Mouse (Mus musculus) left cerebral cortex, adult 8-10 months (tissue): ENCODE measurements around the gene Nap1l4. TPM values are rescaled to one million over a fixed set of nuclear protein-coding genes. Genes with fewer than 3 reads are reported as not detected.
"Not testable (repeated sequence)": the region's sequence is repeated elsewhere in the genome, so short reads cannot be mapped to it uniquely, and the experiment has no call there.

Source experiments
- DNase-seq, 2 experiments: peaks; one replicate each; pipeline ENCODE4 v3.0.0; 2022; ENCODE audit warnings: low spot score in 2 of 2
- total RNA-seq, 4 experiments: library from RNA; stranded (reverse); gene quantifications; 2 replicates each; pipeline ENCODE4 v1.2.4; 2022

Nap1l4 gene
- 100 to 1,000 TPM; 106 to 123 (median 113) TPM for total RNA-seq

- peak; percentile 99 to 100 for DNase-seq
Observed at GRCm38 (mm10) chr7:143548976-143549457, at the start of gene Nap1l4. Gene Nap1l4 (minus strand): TSS chr7:143549106.

DNA sequence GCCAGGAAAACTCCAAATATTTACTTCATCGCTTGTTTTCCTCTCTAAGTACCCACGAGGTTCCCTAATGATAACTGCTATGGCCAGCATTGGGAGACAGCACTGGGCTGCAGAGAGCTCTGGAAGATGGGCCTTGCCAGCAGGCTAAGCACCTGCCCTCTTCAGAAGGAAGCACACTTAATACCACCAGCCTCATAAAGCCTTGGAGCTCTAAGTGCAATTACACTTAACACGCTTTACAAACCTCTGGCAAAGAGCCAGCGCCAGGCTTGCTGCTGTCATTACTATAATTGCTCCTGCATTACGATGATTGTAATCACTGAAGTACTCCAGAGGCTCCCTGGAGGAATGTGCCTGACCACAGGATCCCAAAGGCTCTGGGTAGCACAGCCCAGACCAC, 46.0 kb upstream of the Nap1l4 start:
- no peak for DNase-seq

DNA sequence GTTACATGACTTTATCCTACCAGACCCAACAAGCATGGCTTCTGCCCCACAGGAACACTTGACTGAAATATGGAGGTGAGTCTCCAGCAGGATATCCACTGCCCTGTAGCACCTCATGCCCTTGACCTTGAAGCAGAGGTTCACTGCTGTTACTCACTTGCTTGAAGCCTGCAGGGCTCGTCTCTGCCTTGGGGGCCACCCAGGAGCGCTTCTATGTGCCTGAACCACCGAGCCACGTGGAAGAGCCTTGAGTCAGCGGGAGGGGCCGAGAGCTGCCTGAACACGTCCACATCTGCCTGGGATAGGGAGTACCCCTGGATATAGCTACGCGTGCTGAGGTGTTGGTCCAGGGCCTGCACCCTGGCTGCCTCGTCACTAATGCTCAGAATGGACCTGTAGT, 43.3 kb upstream of the Nap1l4 start:
- no peak for DNase-seq

- DNase-seq = no peak
Observed at GRCm38 (mm10) chr7:143588006-143588405, 39.1 kb upstream of the Nap1l4 start.

- DNase-seq = no peak
Observed at GRCm38 (mm10) chr7:143587586-143587985, 38.7 kb upstream of the Nap1l4 start.

GRCm38 (mm10) chr7:143583956-143584355, 35.0 kb upstream of the Nap1l4 start:
- DNase-seq = no peak

GRCm38 (mm10) chr7:143583025-143583424, 34.1 kb upstream of the Nap1l4 start:
- DNase-seq = no peak

- no peak for DNase-seq
Observed at GRCm38 (mm10) chr7:143575751-143576150, 26.8 kb upstream of the Nap1l4 start.

- DNase-seq = no peak
Observed at GRCm38 (mm10) chr7:143565648-143566039, 16.7 kb upstream of the Nap1l4 start.

DNA sequence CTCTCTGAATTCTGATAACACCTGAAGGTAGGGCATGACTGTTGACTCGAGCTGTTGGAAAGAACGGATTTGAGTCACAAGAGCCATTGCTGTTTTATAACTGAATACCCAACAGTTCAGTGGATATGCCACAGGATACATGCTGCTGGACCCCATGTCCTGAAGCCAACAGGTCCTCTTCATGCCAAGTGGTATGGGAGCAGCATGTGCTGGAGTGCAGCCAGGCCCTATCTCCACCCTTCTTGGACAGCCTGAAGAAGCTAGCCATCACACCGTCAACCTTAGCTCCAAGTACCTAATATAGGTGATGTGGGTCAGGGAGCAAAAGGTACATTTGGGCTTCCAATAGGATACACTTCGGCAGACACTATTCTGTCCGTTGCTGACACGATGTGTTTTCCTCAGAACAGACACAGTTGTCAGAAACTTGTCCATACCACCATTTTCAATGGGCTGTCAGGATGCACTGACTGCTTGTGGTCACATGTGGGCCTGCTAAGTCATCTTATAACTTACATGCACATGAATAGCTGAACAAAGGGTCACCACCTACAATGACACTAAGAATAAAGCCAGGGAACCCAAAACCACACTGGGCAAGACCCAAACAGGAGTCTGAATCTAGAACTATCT, 16.2 kb upstream of the Nap1l4 start:
- DNase-seq = no peak

GRCm38 (mm10) chr7:143563787-143564186, 14.9 kb upstream of the Nap1l4 start:
- no peak for DNase-seq

GRCm38 (mm10) chr7:143557616-143558015, 8.7 kb upstream of the Nap1l4 start:
- no peak for DNase-seq

- DNase-seq = peak in 1 of 2 experiments; percentile 18
Observed at GRCm38 (mm10) chr7:143556964-143557610, 8.2 kb upstream of the Nap1l4 start.

- no peak for DNase-seq
Observed at GRCm38 (mm10) chr7:143549588-143550220, 798 bp upstream of the Nap1l4 start.

DNA sequence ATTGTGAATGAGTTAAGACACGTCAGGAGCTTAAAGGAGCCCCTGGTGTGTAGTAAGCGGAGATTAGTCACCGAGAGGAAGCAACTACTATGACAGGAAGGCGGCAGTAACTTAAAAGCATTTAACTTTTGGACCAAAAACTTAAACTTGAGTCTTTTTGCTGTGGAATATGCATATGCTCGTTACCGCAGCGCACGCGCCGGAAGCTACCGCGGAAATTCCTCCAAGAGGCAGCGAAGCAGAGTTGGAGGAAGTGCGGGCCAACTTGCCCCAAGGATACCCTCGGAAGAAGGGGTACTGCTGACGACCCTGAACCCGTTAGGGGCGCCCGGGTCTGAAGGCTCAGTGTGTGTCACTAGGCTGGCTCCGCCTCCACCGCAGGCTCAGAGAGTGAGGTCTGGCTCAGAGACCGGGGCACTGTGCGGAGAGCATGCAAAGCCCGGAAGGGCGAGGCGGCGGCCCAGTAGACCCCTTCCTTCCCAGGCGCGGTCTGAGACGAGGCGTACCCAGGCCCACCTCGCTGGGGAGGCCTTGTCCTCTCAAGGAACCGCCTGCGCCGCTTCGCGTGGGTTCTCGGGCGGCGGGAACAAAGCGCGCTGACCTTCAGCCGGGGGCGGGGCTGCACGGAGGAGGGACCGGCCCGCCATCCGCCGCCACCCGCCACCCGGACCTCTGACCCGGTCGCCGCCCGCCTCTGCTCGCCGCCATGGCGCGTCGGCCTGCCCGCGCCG, 510 bp downstream of the Nap1l4 start:
- no peak for DNase-seq

- DNase-seq = no peak
Observed at GRCm38 (mm10) chr7:143546554-143546953, 2.4 kb downstream of the Nap1l4 start.

DNA sequence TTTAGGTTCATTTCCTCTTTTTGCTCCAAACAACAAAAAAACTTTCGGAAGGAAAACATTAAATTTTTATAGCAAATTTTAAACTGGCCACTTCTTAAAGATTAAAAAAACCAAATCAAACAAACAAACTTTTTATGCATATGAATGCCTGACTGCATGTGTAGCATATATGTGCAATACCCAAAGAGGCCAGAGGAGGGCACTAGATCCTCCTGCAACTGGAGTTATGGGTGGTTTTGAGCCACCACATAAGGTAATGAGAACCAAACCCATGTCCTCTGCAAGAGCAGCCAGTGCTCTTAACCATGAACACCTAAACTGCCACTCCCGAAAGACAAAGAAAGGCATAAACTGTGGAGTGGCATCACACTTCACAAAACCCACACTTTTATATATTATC, 4.5 kb downstream of the Nap1l4 start:
- no peak for DNase-seq

GRCm38 (mm10) chr7:143538671-143539070, 10.2 kb downstream of the Nap1l4 start:
- no peak for DNase-seq

- DNase-seq = not testable (repeated sequence)
Observed at GRCm38 (mm10) chr7:143538229-143538628, 10.7 kb downstream of the Nap1l4 start.

DNA sequence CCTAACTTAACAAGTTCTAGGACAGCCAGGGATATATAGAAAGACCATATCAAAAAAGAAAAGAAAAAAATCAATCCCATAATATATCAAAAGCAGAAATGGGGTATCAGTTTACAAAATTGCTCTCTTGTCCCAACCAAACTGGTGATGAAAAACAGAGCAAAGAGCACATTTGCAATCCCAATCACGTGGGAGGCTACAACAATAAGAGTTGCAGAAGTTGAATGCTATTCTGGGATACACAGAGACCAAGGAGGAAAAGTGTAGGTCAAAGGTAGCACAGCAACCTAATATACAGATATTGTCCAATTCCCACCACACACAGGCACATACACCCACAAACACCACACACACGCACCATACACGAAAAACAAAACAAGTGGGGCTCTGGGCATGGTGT, 12.7 kb downstream of the Nap1l4 start:
- no peak for DNase-seq

DNA sequence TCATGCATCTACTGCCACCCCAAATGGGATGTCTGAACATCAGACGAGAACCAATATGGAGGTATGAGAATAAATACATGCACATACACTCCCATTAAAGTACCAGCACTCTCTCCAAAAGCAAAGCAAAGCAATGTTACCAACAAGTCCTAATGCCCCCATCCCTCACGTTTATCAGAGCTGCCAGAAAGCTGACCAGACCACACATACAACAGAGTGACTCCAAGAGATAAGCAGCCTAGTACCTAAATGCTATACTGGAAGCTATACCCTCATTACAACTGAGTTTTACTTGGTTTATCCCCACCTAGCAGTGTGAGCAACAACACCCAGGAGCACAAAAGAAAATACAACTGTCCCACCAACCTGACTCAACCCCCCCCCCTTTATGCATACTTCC, 15.6 kb downstream of the Nap1l4 start:
- no peak for DNase-seq

GRCm38 (mm10) chr7:143532410-143532809, 16.5 kb downstream of the Nap1l4 start:
- no peak for DNase-seq
